Mouse (Mus musculus) ES-E14 (cell line): ENCODE measurements at regions not wholly inside any gene's neighbourhood (a gene's known extent, or its start where the extent isn't known, plus 50 kb on each side); places are given as distances from the start of the nearest gene placed in this dataset.
A peak's percentile ranks its signal among the peaks of the same experiment; 100 is the strongest.

Experiments used
- DNase-seq: peaks from one replicate; pipeline ENCODE4 v3.0.0-alpha.2; 2013; ENCODE audit warnings: low read depth, low spot score
- H3K27ac ChIP-seq: 2 replicates; pipeline ENCODE4 v1.5.1; 2012; ENCODE audit warnings: low read depth, mild to moderate bottlenecking, low read length, moderate library complexity, mixed read lengths; ENCODE audit not compliant: poor library complexity, insufficient read depth, severe bottlenecking
- H3K36me3 ChIP-seq: 2 replicates; pipeline ENCODE4 v1.6.1; 2012; ENCODE audit warnings: mild to moderate bottlenecking, low read length, moderate library complexity, mixed read lengths; ENCODE audit not compliant: control insufficient read depth, poor library complexity, insufficient read depth, severe bottlenecking
- H3K4me1 ChIP-seq, 2 experiments: fragments of 150-350 bp in 1 of 2; sonication (generic) in 1 of 2; 2 replicates each; pipeline ENCODE4 v1.6.1; 2012; ENCODE audit warnings: low read length in 2 of 2, mild to moderate bottlenecking in 1 of 2, mixed read lengths in 1 of 2; ENCODE audit not compliant: control insufficient read depth in 2 of 2, insufficient read depth in 2 of 2, poor library complexity in 1 of 2
- H3K4me3 ChIP-seq, 2 experiments: fragments of 150-350 bp in 1 of 2; sonication (generic) in 1 of 2; 2 replicates each; pipeline ENCODE4 v1.5.1; 2012; ENCODE audit warnings: low read length in 2 of 2, low read depth in 1 of 2, mild to moderate bottlenecking in 1 of 2, mixed read lengths in 1 of 2; ENCODE audit not compliant: insufficient read depth in 1 of 2, poor library complexity in 1 of 2, severe bottlenecking in 1 of 2
- H3K9ac ChIP-seq: 2 replicates; pipeline ENCODE4 v1.6.1; 2012; ENCODE audit warnings: low read depth, mild to moderate bottlenecking, low read length, mixed read lengths; ENCODE audit not compliant: poor library complexity, insufficient read depth, severe bottlenecking
- H3K9me3 ChIP-seq: fragments of 150-350 bp; sonication (generic); 2 replicates; pipeline ENCODE4 v1.6.1; 2012; ENCODE audit warnings: low read depth, mild to moderate bottlenecking, low read length; ENCODE audit not compliant: control insufficient read depth, insufficient read depth
- CHD2 ChIP-seq: IDR thresholded peaks from 2 replicates; pipeline ENCODE4 v1.6.1; 2014; ENCODE audit warnings: mild to moderate bottlenecking, low read depth, low read length, inconsistent platforms
- HCFC1 ChIP-seq: IDR thresholded peaks from 2 replicates; pipeline ENCODE4 v1.6.1; 2012; ENCODE audit warnings: low read length, inconsistent platforms, borderline replicate concordance; ENCODE audit not compliant: insufficient read depth
- MAFK ChIP-seq: IDR thresholded peaks from 2 replicates; pipeline ENCODE4 v1.6.1; 2014; ENCODE audit warnings: mild to moderate bottlenecking, low read depth, low read length, inconsistent platforms; ENCODE audit not compliant: insufficient read depth
- ZC3H11A ChIP-seq: IDR thresholded peaks from 2 replicates; pipeline ENCODE4 v1.6.1; 2012; ENCODE audit warnings: low read depth, mild to moderate bottlenecking, inconsistent platforms, low read length, borderline replicate concordance
- ZNF384 ChIP-seq: IDR thresholded peaks from 2 replicates; pipeline ENCODE4 v1.6.1; 2012; ENCODE audit warnings: low read depth, low read length, inconsistent platforms
- in situ Hi-C, 2 experiments: fragments of 600-800 bp; cut with MboI; formaldehyde crosslinking; loops; one replicate each; pipeline ENCODE4 v1.15.1; 2025; ENCODE audit warnings: low sequenced_read_pairs in 2 of 2, inconsistent platforms in 1 of 2; ENCODE audit not compliant: unreplicated experiment in 2 of 2

GRCm38 (mm10) chr2:40522536-40522935, 1296.3 kb upstream of the Ppp6c start:
- in situ Hi-C loops = no loop called here
- H3K9me3 ChIP-seq = no peaks in the 10 kb centered on the region
- H3K9ac ChIP-seq = peak overlapping the region; percentile 51; the same call in 1 of the 2 replicates
- H3K4me1 ChIP-seq = no peaks in the 10 kb centered on the region
- TF ChIP-seq CHD2 = no peak
- TF ChIP-seq HCFC1 = no peak
- no peak for TF ChIP-seq ZNF384
- TF ChIP-seq ZC3H11A = no peak
- no peak for TF ChIP-seq MAFK
- peak; percentile 35 for DNase-seq
- peak overlapping the region; percentile 42 to 74; a peak in 3 of 4 replicates for H3K4me3 ChIP-seq
- H3K36me3 ChIP-seq = no peaks in the 10 kb centered on the region
- peak overlapping the region; percentile 79; the same call in 1 of the 2 replicates for H3K27ac ChIP-seq

GRCm38 (mm10) chr2:40510594-40511304, 1284.5 kb upstream of the Ppp6c start:
- no peaks in the 10 kb centered on the region for H3K4me1 ChIP-seq
- TF ChIP-seq HCFC1 = no peak
- no peak for TF ChIP-seq CHD2
- TF ChIP-seq MAFK = no peak
- TF ChIP-seq ZNF384 = no peak
- no peak for TF ChIP-seq ZC3H11A
- H3K9ac ChIP-seq = no peak overlapping the region
- H3K27ac ChIP-seq = no peak overlapping the region
- in situ Hi-C loops = no loop called here
- no peaks in the 10 kb centered on the region for H3K9me3 ChIP-seq
- no peak overlapping the region for H3K4me3 ChIP-seq
- no peaks in the 10 kb centered on the region for H3K36me3 ChIP-seq
- DNase-seq = no peak

GRCm38 (mm10) chr2:40478747-40479662, 1252.8 kb upstream of the Ppp6c start:
- H3K4me1 ChIP-seq = no peaks in the 10 kb centered on the region
- in situ Hi-C loops = no loop called here
- H3K4me3 ChIP-seq = no peak overlapping the region
- H3K9me3 ChIP-seq = no peaks in the 10 kb centered on the region
- TF ChIP-seq HCFC1 (no peak), ZC3H11A (no peak), MAFK (no peak), ZNF384 (no peak), CHD2 (no peak)
- no peaks in the 10 kb centered on the region for H3K36me3 ChIP-seq
- no peak overlapping the region for H3K9ac ChIP-seq
- DNase-seq = no peak
- no peak overlapping the region for H3K27ac ChIP-seq

DNA sequence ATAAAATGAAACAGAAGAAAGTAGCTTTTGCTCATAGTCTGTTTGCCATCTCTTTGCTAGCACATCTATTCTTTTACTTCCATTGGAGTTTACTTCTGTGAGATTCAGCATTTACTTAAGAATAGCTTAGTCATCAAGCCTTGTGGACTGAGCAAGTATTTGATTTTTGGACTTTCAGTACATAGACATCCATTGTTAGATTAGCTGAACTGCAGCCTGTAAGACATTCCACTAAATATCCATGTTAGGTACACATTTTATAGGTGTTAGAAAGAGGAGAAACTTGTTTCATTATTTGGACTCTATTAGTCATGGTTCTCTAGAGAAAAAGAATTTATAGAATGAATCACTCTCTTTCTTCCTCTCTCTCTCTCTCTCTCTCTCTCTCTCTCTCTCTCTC, 1251.2 kb upstream of the Ppp6c start:
- no peak for TF ChIP-seq HCFC1
- no peak for TF ChIP-seq ZC3H11A
- no peak for TF ChIP-seq CHD2
- TF ChIP-seq MAFK = no peak
- no peak for TF ChIP-seq ZNF384

More for the DNA sequence above, 1251.2 kb upstream of the Ppp6c start:
- Histone ChIP-seq H3K27ac (no peak overlapping the region), H3K4me1 (no peaks in the 10 kb centered on the region), H3K9ac (no peak overlapping the region), H3K9me3 (no peaks in the 10 kb centered on the region), H3K36me3 (no peaks in the 10 kb centered on the region), H3K4me3 (no peak overlapping the region)
- DNase-seq = no peak
- in situ Hi-C loops = no loop called here
